Mouse (Mus musculus) liver, adult (tissue): Measurements from ENCODE around the gene Kcnma1.

Source experiments
- GATA4 ChIP-seq: IDR thresholded peaks from 2 replicates; pipeline ENCODE4 v1.6.1; 2014; ENCODE audit warnings: mild to moderate bottlenecking, low read length; ENCODE audit not compliant: insufficient replicate concordance

Kcnma1 gene

GRCm38 (mm10) chr14:23494496-23494800, 519.8 kb downstream of the Kcnma1 start:
- TF ChIP-seq GATA4, result no peak

- TF ChIP-seq GATA4, result no peak
Observed at GRCm38 (mm10) chr14:23493750-23494495, 520.4 kb downstream of the Kcnma1 start.

GRCm38 (mm10) chr14:23492581-23493360, 521.5 kb downstream of the Kcnma1 start:
- TF ChIP-seq GATA4, result no peak

- no peak for TF ChIP-seq GATA4
Observed at GRCm38 (mm10) chr14:23491359-23491758, 522.9 kb downstream of the Kcnma1 start.

- TF ChIP-seq GATA4, result no peak
Observed at GRCm38 (mm10) chr14:23486687-23487086, 527.6 kb downstream of the Kcnma1 start.

- no peak for TF ChIP-seq GATA4
Observed at GRCm38 (mm10) chr14:23485802-23486500, 528.3 kb downstream of the Kcnma1 start.

- no peak for TF ChIP-seq GATA4
Observed at GRCm38 (mm10) chr14:23475129-23475528, 539.2 kb downstream of the Kcnma1 start.

GRCm38 (mm10) chr14:23470071-23470470, 544.2 kb downstream of the Kcnma1 start:
- no peak for TF ChIP-seq GATA4

- no peak for TF ChIP-seq GATA4
Observed at GRCm38 (mm10) chr14:23465135-23465534, 549.2 kb downstream of the Kcnma1 start.

GRCm38 (mm10) chr14:23458560-23458959, 555.7 kb downstream of the Kcnma1 start:
- TF ChIP-seq GATA4, result no peak

GRCm38 (mm10) chr14:23451681-23452080, 562.6 kb downstream of the Kcnma1 start:
- TF ChIP-seq GATA4, result no peak

- TF ChIP-seq GATA4, result no peak; the same call in 1 of the 2 replicates
Observed at GRCm38 (mm10) chr14:23437467-23437866, 576.8 kb downstream of the Kcnma1 start.

- no peak for TF ChIP-seq GATA4
Observed at GRCm38 (mm10) chr14:23435861-23436260, 578.4 kb downstream of the Kcnma1 start.

- TF ChIP-seq GATA4, result no peak
Observed at GRCm38 (mm10) chr14:23430006-23430405, 584.3 kb downstream of the Kcnma1 start.

- no peak for TF ChIP-seq GATA4
Observed at GRCm38 (mm10) chr14:23429043-23429442, 585.2 kb downstream of the Kcnma1 start.
